Mouse (Mus musculus) lung, adult 2 months (tissue): ENCODE results near the gene Pik3r6.

Source experiments
- CTCF ChIP-seq: fragments of 200-500 bp; IDR thresholded peaks from 2 replicates; pipeline ENCODE4 v1.5.1; 2011; ENCODE audit warnings: mild to moderate bottlenecking, low read length, control low read depth; ENCODE audit not compliant: insufficient read depth
- POLR2A ChIP-seq: fragments of 200-500 bp; IDR thresholded peaks from 2 replicates; pipeline ENCODE4 v1.6.1; 2011; ENCODE audit warnings: low read depth, mild to moderate bottlenecking, control low read depth, low read length, borderline replicate concordance; ENCODE audit errors: extremely low read depth

- no peak for TF ChIP-seq POLR2A
- TF ChIP-seq CTCF, result no peak
Measured at GRCm38 (mm10) chr11:68521352-68521751, 18.5 kb downstream of the Pik3r6 start.
